Mouse (Mus musculus): ENCODE measurements around the gene Car15. TPM values are rescaled to one million over a fixed set of nuclear protein-coding genes. Genes with fewer than 3 reads are reported as not detected.

The Car15 gene
- polyA plus RNA-seq, 1 experiment = 1.3 TPM

- TF ChIP-seq POLR2A (IDR thresholded peaks at IDR 0.05; ENCODE audit: borderline replicate concordance, low read depth, low read length) (no peak), CTCF (IDR thresholded peaks at IDR 0.05; ENCODE audit: low read depth, low read length) (no peak)
- Histone ChIP-seq H3K4me3 (ENCODE audit: insufficient read depth, low read length) (peak overlapping the region; percentile 55), H3K27ac (ENCODE audit: insufficient read depth, low read depth, low read length) (no peak overlapping the region), H3K4me1 (ENCODE audit: control insufficient read depth, insufficient read depth, low read length) (peaks cover 7% of the 10 kb centered on the region)
Measured at GRCm38 (mm10) chr16:17803675-17804448, 34.3 kb downstream of the Car15 start.

- no peak for TF ChIP-seq POLR2A (IDR thresholded peaks at IDR 0.05; ENCODE audit: borderline replicate concordance, low read depth, low read length)
- no peak for TF ChIP-seq CTCF (IDR thresholded peaks at IDR 0.05; ENCODE audit: low read depth, low read length)
- no peak overlapping the region for H3K27ac ChIP-seq (ENCODE audit: insufficient read depth, low read depth, low read length)
- peaks cover 7% of the 10 kb centered on the region for H3K4me1 ChIP-seq (ENCODE audit: control insufficient read depth, insufficient read depth, low read length)
- peak overlapping the region; percentile 51 for H3K4me3 ChIP-seq (ENCODE audit: insufficient read depth, low read length)
Measured at GRCm38 (mm10) chr16:17802839-17803674, 35.1 kb downstream of the Car15 start.

DNA sequence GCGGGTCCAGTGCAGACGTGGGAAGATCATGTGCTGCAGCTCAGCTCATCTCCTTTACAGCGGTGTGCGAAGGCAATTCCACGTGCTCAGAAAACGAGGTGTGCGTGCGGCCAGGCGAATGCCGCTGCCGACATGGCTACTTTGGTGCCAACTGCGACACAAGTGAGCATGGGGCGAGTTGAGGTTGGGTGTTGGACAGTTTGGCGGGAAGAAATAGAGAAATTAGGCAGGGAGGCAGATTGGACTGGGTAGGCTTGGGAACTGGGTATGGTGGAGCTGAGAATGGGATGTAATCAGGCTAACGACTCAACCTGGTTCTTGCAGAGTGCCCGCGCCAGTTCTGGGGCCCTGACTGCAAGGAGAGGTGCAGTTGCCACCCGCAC lies 35.7 kb downstream of the Car15 start:
- TF ChIP-seq POLR2A (IDR thresholded peaks at IDR 0.05; ENCODE audit: borderline replicate concordance, low read depth, low read length) (no peak), CTCF (IDR thresholded peaks at IDR 0.05; ENCODE audit: low read depth, low read length) (no peak)
- Histone ChIP-seq H3K27ac (ENCODE audit: insufficient read depth, low read depth, low read length) (no peak overlapping the region), H3K4me3 (ENCODE audit: insufficient read depth, low read length) (peak overlapping the region; percentile 51), H3K4me1 (ENCODE audit: control insufficient read depth, insufficient read depth, low read length) (peaks cover 7% of the 10 kb centered on the region)

DNA sequence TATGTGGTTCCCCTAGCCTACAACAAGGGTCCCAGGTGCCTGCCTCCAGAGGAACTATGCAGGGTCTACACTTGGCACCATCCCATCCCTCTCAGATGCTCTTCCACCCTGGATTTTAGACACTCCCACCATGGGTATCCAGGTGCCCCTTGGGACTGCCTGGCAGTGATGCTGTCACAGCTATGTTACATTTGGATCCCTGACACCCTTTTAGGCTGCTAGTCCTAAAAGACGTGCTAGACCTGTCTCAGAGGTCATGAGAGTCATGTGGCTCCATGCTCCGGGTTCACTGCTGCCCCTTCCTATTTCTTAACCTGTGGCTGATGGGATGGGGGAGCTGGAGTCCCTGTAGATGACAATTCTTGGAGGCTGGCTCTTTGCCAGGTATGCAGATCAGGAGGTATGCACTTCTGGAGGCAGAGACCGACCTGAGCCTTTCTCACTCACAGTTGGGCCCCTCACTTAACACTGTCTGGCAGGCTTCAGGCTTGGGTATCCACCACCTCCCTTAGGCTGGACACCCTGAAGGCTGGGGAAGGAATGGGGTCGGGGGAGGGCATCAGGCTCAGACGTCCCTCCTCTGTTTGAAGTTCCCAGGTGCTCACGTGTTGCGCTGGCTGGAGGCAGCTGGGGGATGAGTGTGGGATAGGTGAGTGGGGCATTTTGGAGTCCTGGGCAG lies 36.2 kb downstream of the Car15 start:
- Histone ChIP-seq H3K4me3 (ENCODE audit: insufficient read depth, low read length) (no peak overlapping the region), H3K27ac (ENCODE audit: insufficient read depth, low read depth, low read length) (no peak overlapping the region), H3K4me1 (ENCODE audit: control insufficient read depth, insufficient read depth, low read length) (peaks cover 7% of the 10 kb centered on the region)
- no peak for TF ChIP-seq CTCF (IDR thresholded peaks at IDR 0.05; ENCODE audit: low read depth, low read length)
- TF ChIP-seq POLR2A (IDR thresholded peaks at IDR 0.05; ENCODE audit: borderline replicate concordance, low read depth, low read length) = no peak

GRCm38 (mm10) chr16:17799584-17799983 lies 38.6 kb downstream of the Car15 start:
- peaks cover 6% of the 10 kb centered on the region; the same call in 1 of the 2 replicates for H3K4me1 ChIP-seq (ENCODE audit: control insufficient read depth, insufficient read depth, low read length)
- TF ChIP-seq POLR2A (IDR thresholded peaks at IDR 0.05; ENCODE audit: borderline replicate concordance, low read depth, low read length) (no peak), CTCF (IDR thresholded peaks at IDR 0.05; ENCODE audit: low read depth, low read length) (no peak)
- H3K4me3 ChIP-seq (ENCODE audit: insufficient read depth, low read length) = no peak overlapping the region
- no peak overlapping the region for H3K27ac ChIP-seq (ENCODE audit: insufficient read depth, low read depth, low read length)

DNA sequence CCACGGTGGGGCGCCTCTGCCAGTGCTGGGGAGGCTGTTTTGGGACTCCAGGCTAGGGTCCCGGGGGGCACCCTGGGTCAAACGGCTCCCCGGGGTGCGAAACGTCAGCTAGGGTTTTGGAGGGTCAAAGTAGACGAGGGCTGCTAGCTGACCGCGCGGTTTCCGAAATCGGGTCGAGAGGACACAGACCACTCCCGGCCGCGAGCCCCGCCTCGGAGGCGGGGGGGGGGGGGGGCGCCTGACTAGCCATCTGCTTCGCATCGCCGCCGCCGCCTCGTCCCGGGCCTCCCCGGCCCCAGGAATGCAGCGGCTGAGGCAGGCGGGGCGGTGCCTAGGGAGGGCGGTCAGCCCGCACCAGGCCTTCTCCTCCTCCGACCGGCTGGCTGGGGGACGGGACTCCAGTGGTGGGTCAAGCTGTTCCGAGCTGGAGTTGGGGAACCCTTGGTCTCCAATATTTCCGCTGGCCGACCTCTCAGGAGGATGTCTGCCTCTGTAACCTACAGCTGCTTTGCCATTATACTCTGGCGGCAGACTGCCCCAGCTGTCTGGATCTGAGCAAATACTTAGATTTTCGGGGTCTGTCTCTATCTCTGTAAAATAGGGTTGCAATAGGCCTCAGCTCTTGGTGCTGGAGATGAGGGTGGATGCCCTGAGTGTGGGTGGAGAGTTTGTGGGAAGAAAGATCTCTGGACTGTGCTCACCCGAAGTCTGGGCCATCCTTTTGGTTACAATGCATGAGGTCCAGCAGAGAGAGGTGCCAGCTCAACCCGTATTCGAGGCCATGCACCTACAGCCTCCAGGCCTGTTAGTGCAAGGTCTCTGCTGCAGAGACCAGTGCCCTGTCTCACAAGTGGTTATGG lies 39.6 kb downstream of the Car15 start:
- Histone ChIP-seq H3K27ac (ENCODE audit: insufficient read depth, low read depth, low read length) (no peak overlapping the region), H3K4me3 (ENCODE audit: insufficient read depth, low read length) (no peak overlapping the region), H3K4me1 (ENCODE audit: control insufficient read depth, insufficient read depth, low read length) (peaks cover 6% of the 10 kb centered on the region; the same call in 1 of the 2 replicates)
- TF ChIP-seq CTCF (IDR thresholded peaks at IDR 0.05; ENCODE audit: low read depth, low read length) = no peak
- TF ChIP-seq POLR2A (IDR thresholded peaks at IDR 0.05; ENCODE audit: borderline replicate concordance, low read depth, low read length) = no peak

GRCm38 (mm10) chr16:17797812-17798311 lies 40.3 kb downstream of the Car15 start:
- H3K27ac ChIP-seq (ENCODE audit: insufficient read depth, low read depth, low read length) = no peak overlapping the region
- H3K4me3 ChIP-seq (ENCODE audit: insufficient read depth, low read length) = no peak overlapping the region
- TF ChIP-seq POLR2A (IDR thresholded peaks at IDR 0.05; ENCODE audit: borderline replicate concordance, low read depth, low read length) (no peak), CTCF (IDR thresholded peaks at IDR 0.05; ENCODE audit: low read depth, low read length) (no peak)
- peaks cover 5% of the 10 kb centered on the region; the same call in 1 of the 2 replicates for H3K4me1 ChIP-seq (ENCODE audit: control insufficient read depth, insufficient read depth, low read length)

DNA sequence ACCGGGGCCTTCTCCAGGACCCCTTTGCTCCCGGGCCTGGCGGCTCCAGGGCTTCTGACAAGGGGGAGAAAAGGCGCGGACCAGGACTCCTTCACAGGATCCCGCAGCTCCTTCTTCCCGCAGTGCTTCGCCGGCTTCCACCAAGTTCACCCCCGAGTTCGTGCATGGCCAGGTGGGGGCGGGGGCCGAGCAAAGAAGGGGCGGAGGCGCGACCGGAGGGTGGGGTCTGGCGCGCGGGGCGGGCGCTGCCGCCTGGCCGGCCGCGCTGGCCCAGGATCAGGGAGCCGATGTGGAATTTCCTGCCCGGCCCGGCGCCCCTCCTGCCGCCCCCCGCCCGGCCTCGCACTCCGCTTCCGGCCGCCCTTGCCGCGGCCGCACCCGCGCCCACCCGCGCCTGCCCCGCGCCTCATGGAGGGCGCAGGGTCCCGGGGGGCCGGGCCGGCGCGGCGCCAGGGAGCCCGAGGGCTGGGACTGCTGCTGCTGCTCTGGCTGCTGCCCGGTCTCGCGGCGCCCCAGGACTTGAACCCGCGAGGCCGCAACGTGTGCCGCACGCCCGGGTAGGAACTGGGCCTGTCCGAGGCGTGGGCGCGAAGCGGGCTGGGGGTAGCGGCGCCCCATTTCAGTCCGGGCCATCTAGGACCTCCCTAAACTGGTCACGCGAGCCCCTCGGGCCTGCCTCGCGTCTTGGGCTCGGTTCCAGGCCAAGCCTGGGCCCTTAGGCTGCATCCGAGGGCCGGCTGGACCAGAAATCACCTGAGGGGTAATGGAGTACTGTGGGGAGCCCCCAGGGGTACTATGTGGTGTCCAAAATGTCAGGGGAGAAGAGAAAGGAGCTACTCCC lies 41.0 kb downstream of the Car15 start, which contains the start of gene Scarf2:
Scarf2 (plus strand) TSS at position 312 of the 841 bp plus-strand sequence.
- peaks cover 3% of the 10 kb centered on the region; the same call in 1 of the 2 replicates for H3K4me1 ChIP-seq (ENCODE audit: control insufficient read depth, insufficient read depth, low read length)
- TF ChIP-seq POLR2A (IDR thresholded peaks at IDR 0.05; ENCODE audit: borderline replicate concordance, low read depth, low read length) (no peak), CTCF (IDR thresholded peaks at IDR 0.05; ENCODE audit: low read depth, low read length) (no peak)
- no peak within 1 kb of the TSS for H3K27ac ChIP-seq (ENCODE audit: insufficient read depth, low read depth, low read length)
- peak within 1 kb of the TSS; percentile 16 for H3K4me3 ChIP-seq (ENCODE audit: insufficient read depth, low read length)

Data from bone marrow macrophage, adult 2 months (primary cell).